Mouse (Mus musculus) R1 (cell line): ENCODE data around the gene Il17re.

Experiments used
- DNase-seq: peaks from one replicate; pipeline ENCODE4 v3.0.0-alpha.2; 2018; ENCODE audit warnings: low read depth, low spot score

The Il17re gene

GRCm38 (mm10) chr6:113487125-113487576, 28.9 kb downstream of the Il17re start:
- peak; percentile 81 for DNase-seq

- no peak for DNase-seq
These were observed 31.1 kb downstream of the Il17re start for GRCm38 (mm10) chr6:113489410-113489809.

DNA sequence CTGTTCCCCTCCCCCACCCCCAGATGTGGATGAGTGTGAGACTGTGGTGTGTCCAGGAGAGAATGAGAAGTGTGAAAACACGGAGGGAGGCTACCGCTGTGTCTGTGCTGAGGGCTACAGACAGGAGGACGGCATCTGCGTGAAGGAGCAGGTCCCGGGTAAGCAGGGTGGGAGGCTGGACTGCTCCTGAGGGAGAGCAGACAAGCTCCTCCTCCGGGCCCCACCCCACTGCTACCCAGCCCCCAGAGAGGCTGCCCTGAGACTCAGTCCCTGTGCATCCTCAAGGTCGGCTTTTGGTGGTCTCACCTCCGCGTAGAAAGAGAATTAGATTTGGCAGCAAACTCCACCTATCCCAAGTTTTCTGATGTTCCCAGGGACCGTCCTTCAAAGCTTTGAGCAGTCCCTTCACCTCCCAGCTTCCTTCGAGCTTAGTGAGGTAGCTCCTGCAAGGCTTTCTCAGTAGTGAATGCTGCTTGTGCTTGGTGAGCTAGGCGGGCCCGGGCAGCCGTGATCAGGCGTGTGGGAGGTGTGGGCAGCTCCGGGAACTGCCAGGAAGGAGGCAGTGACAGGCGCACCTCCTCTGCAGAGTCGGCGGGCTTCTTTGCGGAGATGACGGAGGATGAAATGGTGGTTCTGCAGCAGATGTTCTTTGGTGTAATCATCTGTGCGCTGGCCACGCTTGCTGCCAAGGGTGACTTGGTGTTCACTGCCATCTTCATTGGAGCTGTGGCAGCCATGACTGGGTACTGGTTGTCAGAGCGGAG, 34.0 kb downstream of the Il17re start:
- peak; percentile 62 for DNase-seq

DNA sequence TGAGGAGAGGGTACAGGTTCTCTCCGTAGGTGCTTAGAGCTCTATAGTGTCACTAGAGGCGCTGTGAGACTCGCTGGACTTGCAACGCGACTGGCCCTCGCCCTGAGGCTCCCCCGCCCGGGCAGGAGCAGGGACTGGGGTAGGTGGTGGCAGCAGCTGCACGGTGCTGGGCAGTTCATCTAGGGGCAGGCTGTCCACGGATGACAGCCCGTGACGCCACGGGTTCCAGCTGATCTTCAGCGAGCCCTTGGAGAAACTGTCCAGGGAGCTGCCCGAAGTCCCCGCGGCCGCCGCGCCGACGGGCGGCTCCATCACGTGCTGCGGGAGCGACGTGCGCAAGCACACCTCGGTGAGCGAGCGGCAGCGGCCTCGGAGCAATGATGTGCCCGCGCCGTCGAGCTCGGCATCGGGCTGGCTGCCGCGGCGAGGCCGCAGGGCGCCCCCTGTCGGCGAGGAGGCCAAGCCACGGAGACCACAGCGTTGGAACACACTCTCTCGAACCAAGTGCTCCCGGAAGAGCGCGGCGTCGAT, 36.0 kb downstream of the Il17re start:
- DNase-seq = peak; percentile 88

- DNase-seq = no peak
These were observed 36.9 kb downstream of the Il17re start for GRCm38 (mm10) chr6:113495071-113495675.

DNA sequence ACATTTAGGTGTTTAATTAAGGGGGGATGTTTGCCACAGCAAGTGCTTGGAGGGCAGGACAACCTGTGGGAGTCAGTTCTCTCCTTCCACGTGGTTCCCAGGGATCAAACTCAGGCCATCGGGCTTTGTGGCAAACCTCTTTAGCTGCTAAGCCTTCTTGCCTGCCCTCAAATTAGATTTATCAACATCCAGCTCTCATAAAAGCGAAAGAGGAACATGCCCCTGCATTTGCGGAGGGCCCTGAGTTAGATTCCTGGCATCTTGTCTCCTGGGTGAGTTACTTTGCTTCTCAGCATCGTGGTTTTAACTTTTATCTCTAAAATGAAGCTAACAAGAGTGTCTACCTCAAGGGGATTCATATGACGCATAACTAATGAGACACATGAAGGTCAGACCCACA, 41.1 kb downstream of the Il17re start:
- DNase-seq = no peak

- peak; percentile 91 for DNase-seq
These were observed 43.3 kb downstream of the Il17re start, which contains the start of gene Prrt3 for GRCm38 (mm10) chr6:113501388-113502084. Prrt3 (minus strand) TSS chr6:113501931.

- DNase-seq = peak; percentile 95
These were observed 44.5 kb downstream of the Il17re start for GRCm38 (mm10) chr6:113502801-113503200.

DNA sequence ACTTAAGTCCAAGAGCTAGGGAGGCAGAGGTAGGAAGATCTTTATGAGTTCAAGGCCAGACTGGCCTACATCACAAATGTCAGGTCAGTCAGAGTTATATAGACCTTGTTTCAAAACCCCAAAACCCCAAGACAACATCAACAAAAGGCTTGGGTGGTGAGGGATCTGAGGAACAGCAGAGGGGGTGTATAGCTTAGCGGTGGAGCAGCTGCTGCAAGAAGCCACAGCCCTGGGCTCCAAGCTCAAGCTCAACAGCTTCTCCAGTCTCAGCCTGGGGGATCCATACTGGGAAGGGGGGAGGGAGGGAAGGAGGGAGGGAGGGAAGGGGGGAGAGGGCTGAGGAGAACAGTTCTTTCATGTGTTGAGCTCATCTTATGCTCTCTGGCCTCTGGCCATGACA, 47.4 kb downstream of the Il17re start:
- DNase-seq = no peak

- DNase-seq = no peak
These were observed 48.8 kb downstream of the Il17re start for GRCm38 (mm10) chr6:113507130-113507529.

- DNase-seq = peak; percentile 41
These were observed 50.1 kb downstream of the Il17re start for GRCm38 (mm10) chr6:113508272-113508946.

GRCm38 (mm10) chr6:113508947-113509280, 50.6 kb downstream of the Il17re start:
- no peak for DNase-seq

GRCm38 (mm10) chr6:113513944-113514343, 55.7 kb downstream of the Il17re start:
- DNase-seq = no peak

GRCm38 (mm10) chr6:113514600-113514999, 56.3 kb downstream of the Il17re start:
- no peak for DNase-seq

- no peak for DNase-seq
These were observed 59.3 kb downstream of the Il17re start for GRCm38 (mm10) chr6:113517434-113518080.
